Mouse (Mus musculus) intestine, embryonic 14.5 days (tissue): Measurements from ENCODE around the gene Stx17. TPM values are rescaled to one million over a fixed set of nuclear protein-coding genes. Genes with fewer than 3 reads are reported as not detected.

Source experiments
- ATAC-seq: fragments of 200-750 bp; cut with Nextera tagmentation; replicated peaks from 2 replicates; pipeline ENCODE4 v1.8.0; 2017; ENCODE audit warnings: low read depth, moderate number of reproducible peaks, moderate TSS enrichment, moderate library complexity; ENCODE audit not compliant: low FRiP score, low TSS enrichment
- DNase-seq: peaks from one replicate; pipeline ENCODE4 v3.0.0-alpha.2; 2018; ENCODE audit warnings: low spot score
- H3K27ac ChIP-seq: fragments of 300-500 bp; sonication (generic); 2 replicates; pipeline ENCODE4 v1.5.1; 2014; ENCODE audit warnings: low read depth, mild to moderate bottlenecking, control low read depth
- H3K27me3 ChIP-seq: fragments of 300-500 bp; sonication (generic); replicated peaks from 2 replicates; pipeline ENCODE4 v1.6.1; 2014; ENCODE audit warnings: low read length, control low read depth; ENCODE audit not compliant: control insufficient read depth, insufficient read depth
- H3K36me3 ChIP-seq: fragments of 300-500 bp; sonication (generic); 2 replicates; pipeline ENCODE4 v1.6.1; 2014; ENCODE audit warnings: low read length, control low read depth; ENCODE audit not compliant: control insufficient read depth, insufficient read depth
- H3K4me1 ChIP-seq: fragments of 300-500 bp; sonication (generic); replicated peaks from 2 replicates; pipeline ENCODE4 v1.6.1; 2014; ENCODE audit warnings: low read length, control low read depth, mixed read lengths; ENCODE audit not compliant: control insufficient read depth, insufficient read depth
- H3K4me2 ChIP-seq: fragments of 300-500 bp; sonication (generic); 2 replicates; pipeline ENCODE4 v1.6.1; 2014; ENCODE audit warnings: low read length
- H3K4me3 ChIP-seq: fragments of 300-500 bp; sonication (generic); 2 replicates; pipeline ENCODE4 v1.5.1; 2014; ENCODE audit warnings: low read depth, low read length, control low read depth, mixed read lengths
- H3K9ac ChIP-seq: fragments of 300-500 bp; sonication (generic); 2 replicates; pipeline ENCODE4 v1.6.1; 2014; ENCODE audit warnings: mild to moderate bottlenecking, low read length
- H3K9me3 ChIP-seq: fragments of 300-500 bp; sonication (generic); 2 replicates; pipeline ENCODE4 v1.6.1; 2016; ENCODE audit warnings: low read length, control low read depth; ENCODE audit not compliant: control insufficient read depth
- WGBS: fragments of 180-500 bp; shearing (Covaris S2); extraction: QIAGEN DNeasy Blood & Tissue Kit; methylation state at CpG from one replicate; pipeline ENCODE4 v1.1.7; 2014; 5-methylcytosine and 5-hydroxymethylcytosine counted together
- polyA plus RNA-seq: library from polyadenylated mRNA; unstranded; fragments of >200 nt; fragmentation: Nextera tagmentation; extraction: Ambion mirVana; gene quantifications from 2 replicates; pipeline ENCODE4 v1.2.1, GENCODE M21; 2014

The Stx17 gene
- polyA plus RNA-seq, 1 experiment from 2014 or later, result 26.8 TPM

DNA sequence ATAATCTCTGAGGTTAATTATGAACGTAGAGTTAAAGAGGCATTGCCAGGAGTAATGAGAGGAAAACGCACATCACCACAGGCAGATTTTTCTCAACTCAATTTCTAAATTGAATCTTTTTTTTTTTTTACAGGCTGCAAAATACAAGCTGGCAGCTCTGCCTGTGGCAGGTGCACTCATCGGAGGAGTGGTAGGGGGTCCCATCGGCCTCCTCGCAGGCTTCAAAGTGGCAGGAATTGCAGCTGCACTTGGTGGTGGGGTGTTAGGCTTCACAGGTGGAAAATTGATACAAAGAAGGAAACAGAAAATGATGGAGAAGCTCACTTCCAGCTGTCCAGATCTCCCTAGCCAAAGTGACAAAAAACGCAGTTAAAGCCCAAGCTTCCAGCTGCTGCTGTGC is 56.7 kb downstream of the Stx17 start:
- 81% methylated on average over 6 of the region's 6 CpGs for WGBS
- H3K4me3 ChIP-seq, result no peak overlapping the region
- H3K9me3 ChIP-seq, result no peaks in the 10 kb centered on the region
- no peak overlapping the region for H3K4me2 ChIP-seq
- no peaks in the 10 kb centered on the region for H3K4me1 ChIP-seq
- peaks cover 23% of the 10 kb centered on the region for H3K36me3 ChIP-seq
- DNase-seq (no peak), ATAC-seq (no peak)
- H3K27me3 ChIP-seq, result no peaks in the 10 kb centered on the region
- H3K9ac ChIP-seq, result no peak overlapping the region
- no peak overlapping the region for H3K27ac ChIP-seq

GRCm38 (mm10) chr4:48182115-48182806 is 57.5 kb downstream of the Stx17 start:
- ATAC-seq, result no peak
- H3K9me3 ChIP-seq, result no peaks in the 10 kb centered on the region
- no peak overlapping the region for H3K4me2 ChIP-seq
- H3K4me3 ChIP-seq, result no peak overlapping the region
- 90% methylated on average over 8 of the region's 8 CpGs for WGBS
- peaks cover 23% of the 10 kb centered on the region for H3K36me3 ChIP-seq
- no peaks in the 10 kb centered on the region for H3K27me3 ChIP-seq
- no peak for DNase-seq
- no peak overlapping the region for H3K27ac ChIP-seq
- H3K4me1 ChIP-seq, result no peaks in the 10 kb centered on the region
- H3K9ac ChIP-seq, result no peak overlapping the region

DNA sequence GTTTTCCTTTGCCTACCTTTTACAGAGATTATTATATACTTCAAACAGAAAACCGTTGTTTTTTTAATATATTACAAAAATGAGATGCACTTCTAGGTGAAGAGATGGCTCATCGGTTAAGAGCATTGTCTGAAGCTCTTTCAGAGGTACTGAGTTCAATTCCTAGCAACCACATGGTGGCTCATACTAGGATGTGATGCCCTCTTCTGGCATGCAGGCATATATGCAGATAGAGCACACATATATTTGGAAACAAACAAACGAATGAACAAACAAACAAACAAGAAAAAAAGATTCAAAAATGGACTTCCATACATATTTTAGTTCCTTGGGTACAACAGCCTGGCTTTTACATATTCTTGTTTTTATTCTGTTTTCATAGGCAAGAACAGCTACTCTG is 73.2 kb downstream of the Stx17 start:
- Histone ChIP-seq H3K27ac (no peak overlapping the region), H3K27me3 (no peaks in the 10 kb centered on the region), H3K36me3 (peaks cover 34% of the 10 kb centered on the region; the same call in 1 of the 2 replicates), H3K4me2 (no peak overlapping the region), H3K9me3 (no peaks in the 10 kb centered on the region), H3K4me3 (no peak overlapping the region), H3K9ac (no peak overlapping the region), H3K4me1 (no peaks in the 10 kb centered on the region)
- ATAC-seq (no peak), DNase-seq (no peak)
- WGBS, result 83% methylated on average over 3 of the region's 3 CpGs

GRCm38 (mm10) chr4:48198447-48198846 is 73.7 kb downstream of the Stx17 start:
- H3K27ac ChIP-seq, result no peak overlapping the region
- no peaks in the 10 kb centered on the region for H3K4me1 ChIP-seq
- H3K9me3 ChIP-seq, result no peaks in the 10 kb centered on the region
- 52% methylated on average over 8 of the region's 8 CpGs for WGBS
- peaks cover 38% of the 10 kb centered on the region; the same call in 1 of the 2 replicates for H3K36me3 ChIP-seq
- H3K4me3 ChIP-seq, result no peak overlapping the region
- H3K27me3 ChIP-seq, result no peaks in the 10 kb centered on the region
- no peak for DNase-seq
- H3K4me2 ChIP-seq, result no peak overlapping the region
- ATAC-seq, result no peak
- no peak overlapping the region for H3K9ac ChIP-seq

- DNase-seq, result no peak
- no peaks in the 10 kb centered on the region for H3K4me1 ChIP-seq
- H3K9ac ChIP-seq, result no peak overlapping the region
- no peaks in the 10 kb centered on the region for H3K9me3 ChIP-seq
- no peak overlapping the region for H3K4me2 ChIP-seq
- WGBS, result 93% methylated on average over 4 of the region's 4 CpGs
- no peak overlapping the region for H3K27ac ChIP-seq
- H3K27me3 ChIP-seq, result no peaks in the 10 kb centered on the region
- ATAC-seq, result no peak
- peaks cover 38% of the 10 kb centered on the region for H3K36me3 ChIP-seq
- no peak overlapping the region for H3K4me3 ChIP-seq
Observed at GRCm38 (mm10) chr4:48203564-48203963, 78.8 kb downstream of the Stx17 start.

DNA sequence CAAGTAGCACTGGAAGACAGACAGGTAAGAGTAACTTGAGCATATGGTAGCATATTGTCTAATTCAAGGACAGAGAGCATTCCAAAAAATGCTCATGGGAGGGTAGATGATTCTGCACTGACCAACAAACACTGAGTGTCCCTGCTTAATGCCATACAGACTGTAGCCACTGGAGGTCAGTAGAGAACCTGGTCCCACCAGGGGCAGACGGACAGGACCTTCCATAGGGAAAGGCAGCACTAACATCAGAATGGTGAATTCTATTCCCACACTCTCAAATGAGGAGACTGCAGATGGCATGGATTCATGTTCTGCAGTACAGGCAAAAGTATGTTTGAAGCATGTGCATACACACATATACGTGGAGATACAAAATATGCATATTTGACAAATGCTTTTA is 100.5 kb downstream of the Stx17 start:
- Histone ChIP-seq H3K4me1 (no peaks in the 10 kb centered on the region), H3K36me3 (no peaks in the 10 kb centered on the region; the same call in 1 of the 2 replicates), H3K27me3 (no peaks in the 10 kb centered on the region), H3K4me3 (no peak overlapping the region), H3K4me2 (no peak overlapping the region), H3K27ac (no peak overlapping the region), H3K9ac (no peak overlapping the region), H3K9me3 (no peaks in the 10 kb centered on the region)
- DNase-seq, result peak; percentile 72
- WGBS, result 23% methylated on average over 2 of the region's 2 CpGs
- ATAC-seq, result peak; percentile 64

GRCm38 (mm10) chr4:48225604-48226003 is 100.9 kb downstream of the Stx17 start:
- Histone ChIP-seq H3K4me2 (no peak overlapping the region), H3K27ac (no peak overlapping the region), H3K9me3 (no peaks in the 10 kb centered on the region), H3K9ac (no peak overlapping the region), H3K4me1 (no peaks in the 10 kb centered on the region), H3K36me3 (no peaks in the 10 kb centered on the region), H3K4me3 (no peak overlapping the region), H3K27me3 (no peaks in the 10 kb centered on the region)
- 40% methylated on average over 3 of the region's 3 CpGs for WGBS
- no peak for ATAC-seq
- DNase-seq, result no peak

- 40% methylated on average over 3 of the region's 3 CpGs for WGBS
- Histone ChIP-seq H3K4me2 (no peak overlapping the region), H3K4me3 (no peak overlapping the region), H3K9ac (no peak overlapping the region), H3K36me3 (no peaks in the 10 kb centered on the region), H3K27me3 (no peaks in the 10 kb centered on the region), H3K9me3 (no peaks in the 10 kb centered on the region), H3K27ac (no peak overlapping the region), H3K4me1 (no peaks in the 10 kb centered on the region)
- ATAC-seq (no peak), DNase-seq (no peak)
Observed at GRCm38 (mm10) chr4:48226800-48227199, 102.1 kb downstream of the Stx17 start.
